Mouse (Mus musculus) C2C12 (cell line): ENCODE measurements around the gene Tent2.

Source experiments
- CEBPB ChIP-seq: IDR thresholded peaks from one replicate; pipeline ENCODE4 v1.6.1; 2011; ENCODE audit warnings: low read depth, mild to moderate bottlenecking, control low read depth, moderate library complexity
- MYOD1 ChIP-seq: IDR thresholded peaks from one replicate; pipeline ENCODE4 v1.6.1; 2011; ENCODE audit warnings: low read depth; ENCODE audit not compliant: control insufficient read depth, insufficient read length

GRCm38 (mm10) chr13:93135501-93135900 is 56.7 kb downstream of the Tent2 start:
- TF ChIP-seq CEBPB, result no peak
- no peak for TF ChIP-seq MYOD1
